Mouse (Mus musculus) ES-E14 (cell line): ENCODE data around the gene Ppp6r2. TPM values are rescaled to one million over a fixed set of nuclear protein-coding genes. Genes with fewer than 3 reads are reported as not detected.

Source experiments
- DNase-seq: peaks from one replicate; pipeline ENCODE4 v3.0.0-alpha.2; 2013; ENCODE audit warnings: low read depth, low spot score
- H3K27ac ChIP-seq: 2 replicates; pipeline ENCODE4 v1.5.1; 2012; ENCODE audit warnings: low read depth, mild to moderate bottlenecking, low read length, moderate library complexity, mixed read lengths; ENCODE audit not compliant: poor library complexity, insufficient read depth, severe bottlenecking
- H3K36me3 ChIP-seq: 2 replicates; pipeline ENCODE4 v1.6.1; 2012; ENCODE audit warnings: mild to moderate bottlenecking, low read length, moderate library complexity, mixed read lengths; ENCODE audit not compliant: control insufficient read depth, poor library complexity, insufficient read depth, severe bottlenecking
- H3K4me1 ChIP-seq, 2 experiments: fragments of 150-350 bp in 1 of 2; sonication (generic) in 1 of 2; 2 replicates each; pipeline ENCODE4 v1.6.1; 2012; ENCODE audit warnings: low read length in 2 of 2, mild to moderate bottlenecking in 1 of 2, mixed read lengths in 1 of 2; ENCODE audit not compliant: control insufficient read depth in 2 of 2, insufficient read depth in 2 of 2, poor library complexity in 1 of 2
- H3K4me3 ChIP-seq, 2 experiments: fragments of 150-350 bp in 1 of 2; sonication (generic) in 1 of 2; 2 replicates each; pipeline ENCODE4 v1.5.1; 2012; ENCODE audit warnings: low read length in 2 of 2, low read depth in 1 of 2, mild to moderate bottlenecking in 1 of 2, mixed read lengths in 1 of 2; ENCODE audit not compliant: insufficient read depth in 1 of 2, poor library complexity in 1 of 2, severe bottlenecking in 1 of 2
- H3K9ac ChIP-seq: 2 replicates; pipeline ENCODE4 v1.6.1; 2012; ENCODE audit warnings: low read depth, mild to moderate bottlenecking, low read length, mixed read lengths; ENCODE audit not compliant: poor library complexity, insufficient read depth, severe bottlenecking
- H3K9me3 ChIP-seq: fragments of 150-350 bp; sonication (generic); 2 replicates; pipeline ENCODE4 v1.6.1; 2012; ENCODE audit warnings: low read depth, mild to moderate bottlenecking, low read length; ENCODE audit not compliant: control insufficient read depth, insufficient read depth
- CHD2 ChIP-seq: IDR thresholded peaks from 2 replicates; pipeline ENCODE4 v1.6.1; 2014; ENCODE audit warnings: mild to moderate bottlenecking, low read depth, low read length, inconsistent platforms
- HCFC1 ChIP-seq: IDR thresholded peaks from 2 replicates; pipeline ENCODE4 v1.6.1; 2012; ENCODE audit warnings: low read length, inconsistent platforms, borderline replicate concordance; ENCODE audit not compliant: insufficient read depth
- MAFK ChIP-seq: IDR thresholded peaks from 2 replicates; pipeline ENCODE4 v1.6.1; 2014; ENCODE audit warnings: mild to moderate bottlenecking, low read depth, low read length, inconsistent platforms; ENCODE audit not compliant: insufficient read depth
- ZC3H11A ChIP-seq: IDR thresholded peaks from 2 replicates; pipeline ENCODE4 v1.6.1; 2012; ENCODE audit warnings: low read depth, mild to moderate bottlenecking, inconsistent platforms, low read length, borderline replicate concordance
- ZNF384 ChIP-seq: IDR thresholded peaks from 2 replicates; pipeline ENCODE4 v1.6.1; 2012; ENCODE audit warnings: low read depth, low read length, inconsistent platforms
- in situ Hi-C, 2 experiments: fragments of 600-800 bp; cut with MboI; formaldehyde crosslinking; loops; one replicate each; pipeline ENCODE4 v1.15.1; 2025; ENCODE audit warnings: low sequenced_read_pairs in 2 of 2, inconsistent platforms in 1 of 2; ENCODE audit not compliant: unreplicated experiment in 2 of 2
- total RNA-seq: library from RNA; depleted of rRNA; stranded (reverse); fragments of 300-350 nt; gene quantifications from 2 replicates; pipeline ENCODE4 v1.2.3, GENCODE M21; 2012

Gene Ppp6r2
- total RNA-seq, 1 experiment, result 8.6 TPM

DNA sequence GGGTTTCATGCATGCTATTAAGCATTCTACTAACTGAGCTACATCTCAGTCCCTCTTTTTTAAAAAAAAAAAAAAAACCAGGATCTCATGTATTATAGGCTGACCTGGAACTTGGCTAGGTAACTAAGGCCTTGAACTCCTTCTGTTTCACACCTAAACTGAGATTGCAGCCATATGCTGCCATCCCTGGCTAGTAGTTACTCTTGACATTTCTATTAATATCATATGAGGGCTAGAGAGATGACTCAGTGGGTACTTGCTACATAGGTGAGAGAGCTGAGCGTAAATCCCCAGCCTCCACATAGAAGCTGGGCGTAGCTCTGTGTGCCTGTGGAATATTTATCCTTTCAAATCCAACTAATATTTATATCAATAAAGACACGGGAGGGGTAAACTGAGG lies 3.6 kb downstream of the Ppp6r2 start:
- H3K27ac ChIP-seq, result no peak overlapping the region
- peaks cover 0 to 8% of the 10 kb centered on the region in 2 experiments; a peak in 2 of 4 replicates for H3K4me1 ChIP-seq
- TF ChIP-seq ZC3H11A (no peak), ZNF384 (no peak), MAFK (no peak), CHD2 (no peak), HCFC1 (no peak)
- H3K9ac ChIP-seq, result no peak overlapping the region
- in situ Hi-C loops, result no loop called here
- H3K9me3 ChIP-seq, result no peaks in the 10 kb centered on the region
- no peak for DNase-seq
- H3K36me3 ChIP-seq, result no peaks in the 10 kb centered on the region; the same call in 1 of the 2 replicates
- H3K4me3 ChIP-seq, result no peak overlapping the region

DNA sequence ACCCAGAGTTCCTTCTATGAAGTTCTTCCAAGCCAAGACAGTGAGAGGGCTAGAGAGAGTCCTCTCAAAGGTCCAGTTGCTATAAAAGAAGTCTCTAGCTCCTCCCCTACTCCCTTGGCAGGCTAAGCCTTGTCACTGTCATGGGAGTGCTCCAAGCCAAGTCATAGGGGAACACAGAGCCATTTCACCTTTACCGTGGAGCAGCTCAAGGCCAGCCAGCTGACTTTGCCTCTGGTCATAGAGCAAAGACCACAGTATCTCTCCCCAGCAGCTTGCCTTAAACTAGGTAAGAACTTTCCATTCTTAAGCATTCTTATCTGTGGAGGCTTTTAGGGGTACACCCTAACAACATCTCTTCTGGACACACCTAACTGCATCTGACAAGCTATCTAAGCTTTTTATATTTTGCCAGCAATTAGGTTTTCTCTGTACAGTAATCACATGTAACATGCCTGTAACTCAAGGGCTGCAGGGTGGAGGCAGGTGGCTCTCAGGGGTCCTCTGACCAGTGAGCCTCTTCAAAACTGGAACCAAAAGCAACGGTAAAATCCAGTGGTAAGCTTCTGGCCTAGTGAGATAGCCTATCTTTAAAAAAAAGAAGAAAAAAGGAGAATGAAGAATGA lies 4.4 kb downstream of the Ppp6r2 start:
- Histone ChIP-seq H3K9me3 (no peaks in the 10 kb centered on the region), H3K9ac (no peak overlapping the region), H3K4me3 (no peak overlapping the region), H3K36me3 (no peaks in the 10 kb centered on the region; the same call in 1 of the 2 replicates), H3K27ac (no peak overlapping the region), H3K4me1 (peaks cover 0 to 6% of the 10 kb centered on the region in 2 experiments; a peak in 1 of 4 replicates)
- no peak for DNase-seq
- in situ Hi-C loops, result no loop called here
- no peak for TF ChIP-seq MAFK
- TF ChIP-seq ZNF384, result no peak
- TF ChIP-seq HCFC1, result no peak
- no peak for TF ChIP-seq ZC3H11A

GRCm38 (mm10) chr15:89233586-89233985 lies 22.2 kb downstream of the Ppp6r2 start:
- H3K36me3 ChIP-seq, result no peaks in the 10 kb centered on the region
- H3K27ac ChIP-seq, result no peak overlapping the region
- in situ Hi-C loops, result no loop called here
- no peak overlapping the region for H3K9ac ChIP-seq
- TF ChIP-seq MAFK (no peak), HCFC1 (no peak), ZNF384 (no peak), CHD2 (no peak), ZC3H11A (no peak)
- H3K4me3 ChIP-seq, result no peak overlapping the region
- H3K4me1 ChIP-seq, result no peaks in the 10 kb centered on the region
- no peaks in the 10 kb centered on the region for H3K9me3 ChIP-seq
- no peak for DNase-seq

DNA sequence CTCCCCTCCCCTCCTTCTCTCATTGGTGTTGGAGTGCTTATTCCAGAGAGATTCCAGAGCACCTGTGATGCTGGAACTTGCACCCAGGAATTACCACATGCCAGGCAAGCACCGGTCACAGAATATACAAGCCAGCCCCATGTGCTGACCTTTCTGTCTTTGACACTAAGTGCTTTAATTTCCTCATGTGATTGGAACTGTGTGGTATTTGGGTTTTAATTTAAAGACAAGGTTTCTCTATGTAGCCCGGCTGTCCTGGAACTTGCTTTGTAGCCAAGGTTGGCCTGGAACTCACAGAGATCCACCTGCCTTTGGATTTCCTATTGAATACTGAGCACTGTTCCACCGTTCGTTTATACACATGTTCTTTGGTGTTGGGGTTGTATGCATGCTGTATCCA lies 22.7 kb downstream of the Ppp6r2 start:
- H3K9me3 ChIP-seq, result no peaks in the 10 kb centered on the region
- H3K9ac ChIP-seq, result no peak overlapping the region
- no peak for TF ChIP-seq MAFK
- TF ChIP-seq ZC3H11A, result no peak
- TF ChIP-seq ZNF384, result no peak
- TF ChIP-seq HCFC1, result no peak
- TF ChIP-seq CHD2, result no peak
- no peaks in the 10 kb centered on the region for H3K36me3 ChIP-seq
- H3K4me3 ChIP-seq, result no peak overlapping the region
- H3K4me1 ChIP-seq, result no peaks in the 10 kb centered on the region
- no peak overlapping the region for H3K27ac ChIP-seq
- in situ Hi-C loops, result no loop called here
- no peak for DNase-seq
